Mouse (Mus musculus) cerebellum, adult 2 months (tissue): ENCODE data around the gene Pkn3. TPM values are rescaled to one million over a fixed set of nuclear protein-coding genes. Genes with fewer than 3 reads are reported as not detected.

Experiments used
- DNase-seq, 2 experiments: peaks; one replicate each; pipeline ENCODE4 v3.0.0; 2021
- H3K27ac ChIP-seq: fragments of 200-500 bp; 2 replicates; pipeline ENCODE4 v1.5.1; 2012; ENCODE audit warnings: low read length, control low read depth, inconsistent platforms; ENCODE audit not compliant: insufficient read depth
- H3K27me3 ChIP-seq: fragments of 200-500 bp; 2 replicates; pipeline ENCODE4 v1.6.1; 2012; ENCODE audit warnings: inconsistent platforms, mild to moderate bottlenecking, low read length, moderate library complexity; ENCODE audit not compliant: control insufficient read depth, insufficient read depth
- H3K4me1 ChIP-seq: fragments of 200-500 bp; 2 replicates; pipeline ENCODE4 v1.6.1; 2011; ENCODE audit warnings: low read length; ENCODE audit not compliant: control insufficient read depth, insufficient read depth
- H3K4me3 ChIP-seq: fragments of 200-500 bp; replicated peaks from 2 replicates; pipeline ENCODE3; 2011; ENCODE audit warnings: mild to moderate bottlenecking, low read depth, low read length, control low read depth; ENCODE audit not compliant: insufficient read depth
- CTCF ChIP-seq: fragments of 200-500 bp; IDR thresholded peaks from 2 replicates; pipeline ENCODE4 v1.5.1; 2011; ENCODE audit warnings: low read depth, mild to moderate bottlenecking, control low read depth, low read length, moderate library complexity, borderline replicate concordance; ENCODE audit not compliant: insufficient read depth
- POLR2A ChIP-seq: fragments of 200-500 bp; IDR thresholded peaks from 2 replicates; pipeline ENCODE4 v1.6.1; 2011; ENCODE audit warnings: low read length, control low read depth, borderline replicate concordance; ENCODE audit not compliant: insufficient read depth
- WGBS: fragments of 180-500 bp; shearing (Covaris S2); methylation state at CpG from one replicate; pipeline ENCODE4 v1.1.7; 2018; 5-methylcytosine and 5-hydroxymethylcytosine counted together
- polyA plus RNA-seq: library from polyadenylated mRNA; depleted of rRNA; stranded (reverse); fragments of >200 nt; gene quantifications from 2 replicates; pipeline ENCODE4 v1.2.3, GENCODE M21; 2012

Pkn3 gene
- polyA plus RNA-seq, 1 experiment, result 2.4 TPM

GRCm38 (mm10) chr2:30112564-30112963, 35.1 kb downstream of the Pkn3 start:
- Histone ChIP-seq H3K4me3 (no peak overlapping the region), H3K27me3 (no peaks in the 10 kb centered on the region), H3K4me1 (no peaks in the 10 kb centered on the region), H3K27ac (no peak overlapping the region)
- TF ChIP-seq POLR2A (no peak), CTCF (no peak)
- WGBS, result 93% methylated on average over 5 of the region's 5 CpGs
- DNase-seq, result no peak

GRCm38 (mm10) chr2:30119641-30120051, 42.2 kb downstream of the Pkn3 start:
- WGBS, result 6% methylated on average over 6 of the region's 6 CpGs
- TF ChIP-seq CTCF, result no peak
- no peak for TF ChIP-seq POLR2A
- peak in 1 of 2 experiments; percentile 38 for DNase-seq
- Histone ChIP-seq H3K27me3 (no peaks in the 10 kb centered on the region), H3K4me1 (peaks cover 29% of the 10 kb centered on the region), H3K27ac (peak overlapping the region; percentile 66), H3K4me3 (no peak overlapping the region)

GRCm38 (mm10) chr2:30120269-30120668, 42.8 kb downstream of the Pkn3 start:
- Histone ChIP-seq H3K27me3 (no peaks in the 10 kb centered on the region), H3K4me3 (no peak overlapping the region), H3K27ac (no peak overlapping the region), H3K4me1 (peaks cover 31% of the 10 kb centered on the region)
- no peak for TF ChIP-seq CTCF
- TF ChIP-seq POLR2A, result no peak
- no peak for DNase-seq
- 47% methylated on average over 4 of the region's 4 CpGs for WGBS

- Histone ChIP-seq H3K4me3 (peak overlapping the region; percentile 98), H3K27ac (no peak overlapping the region), H3K27me3 (no peaks in the 10 kb centered on the region), H3K4me1 (peaks cover 32% of the 10 kb centered on the region)
- TF ChIP-seq CTCF (no peak), POLR2A (no peak)
- 69% methylated on average over 5 of the region's 5 CpGs for WGBS
- no peak for DNase-seq
These were observed 45.3 kb downstream of the Pkn3 start for GRCm38 (mm10) chr2:30122766-30123165.

- WGBS, result under 1% methylated on average over 40 of the region's 44 CpGs
- Histone ChIP-seq H3K27me3 (no peaks in the 10 kb centered on the region), H3K27ac (peak overlapping the region; percentile 97), H3K4me1 (peaks cover 32% of the 10 kb centered on the region), H3K4me3 (peak overlapping the region; percentile 98)
- TF ChIP-seq POLR2A (no peak), CTCF (no peak)
- DNase-seq, result no peak
These were observed 46.4 kb downstream of the Pkn3 start for GRCm38 (mm10) chr2:30123729-30124471.

- TF ChIP-seq CTCF (no peak), POLR2A (peak; percentile 93; the same call in 1 of the 2 replicates)
- Histone ChIP-seq H3K27me3 (no peaks in the 10 kb centered on the region), H3K27ac (peak within 1 kb of the TSS; percentile 97), H3K4me1 (peaks cover 26% of the 10 kb centered on the region), H3K4me3 (peak within 1 kb of the TSS; percentile 98)
- WGBS, result 5% methylated on average over 31 of the region's 31 CpGs
- peak; percentile 96 for DNase-seq
These were observed 47.2 kb downstream of the Pkn3 start, which contains the start of gene Zer1 for GRCm38 (mm10) chr2:30124472-30125274. Gene Zer1 (minus strand): TSS chr2:30124585.

- 31% methylated on average over 2 of the region's 2 CpGs for WGBS
- Histone ChIP-seq H3K4me3 (no peak overlapping the region), H3K27ac (no peak overlapping the region), H3K27me3 (no peaks in the 10 kb centered on the region), H3K4me1 (peaks cover 3% of the 10 kb centered on the region; the same call in 1 of the 2 replicates)
- TF ChIP-seq CTCF, result peak; percentile 34; the same call in 1 of the 2 replicates
- no peak for TF ChIP-seq POLR2A
- peak in 1 of 2 experiments; percentile 53 for DNase-seq
These were observed 51.3 kb downstream of the Pkn3 start for GRCm38 (mm10) chr2:30128789-30129188.
